Mouse (Mus musculus): ENCODE results near the gene Aanat. TPM values are rescaled to one million over a fixed set of nuclear protein-coding genes. Genes with fewer than 3 reads are reported as not detected.

Aanat gene
- polyA plus RNA-seq, 1 experiment from 2014 or later: 0.24 TPM

DNA sequence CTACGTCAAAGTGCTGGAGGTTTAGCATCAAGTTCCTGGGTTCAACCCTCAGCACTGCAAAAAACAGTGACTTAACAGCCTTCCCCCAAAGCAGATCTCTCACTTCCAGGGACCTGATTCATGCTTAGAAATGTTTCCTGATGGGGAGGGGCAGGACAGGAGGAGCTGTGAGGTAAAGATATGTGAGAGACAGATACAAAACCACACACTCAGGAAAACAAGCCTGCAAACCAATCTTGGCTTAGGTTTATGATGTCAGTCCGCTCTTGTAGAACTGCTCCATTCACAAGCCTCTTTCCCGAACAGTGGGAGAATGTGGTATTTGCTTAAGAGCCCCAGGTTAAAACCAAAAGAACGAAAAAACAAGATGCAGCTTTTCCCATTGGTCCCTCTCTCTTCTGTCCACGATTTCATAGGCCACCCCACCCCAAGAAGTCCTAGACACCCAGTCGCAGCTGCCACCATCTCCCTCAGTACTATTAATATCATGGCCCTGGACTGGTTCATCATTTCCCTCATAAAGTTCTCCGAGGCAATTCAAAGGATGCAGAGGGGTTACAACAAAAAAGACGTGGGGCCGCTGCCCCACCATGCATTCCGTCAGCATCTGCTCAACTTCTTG, 6.1 kb upstream of the Aanat start:
- H3K9me3 ChIP-seq: no peaks in the 10 kb centered on the region
- ATAC-seq (ENCODE audit: low FRiP score): 0 out of 2 replicates have a peak, but pooled peaks have one; percentile 28
- H3K4me2 ChIP-seq: peak overlapping the region; percentile 82
- H3K36me3 ChIP-seq (replicated peaks): no peaks in the 10 kb centered on the region
- no peaks in the 10 kb centered on the region for H3K27me3 ChIP-seq
- H3K4me1 ChIP-seq: peaks cover 46% of the 10 kb centered on the region
- peak overlapping the region; percentile 91 for H3K27ac ChIP-seq
- 20% methylated on average over 10 of the region's 10 CpGs for WGBS
- H3K4me3 ChIP-seq (replicated peaks): peak overlapping the region; percentile 95
- H3K9ac ChIP-seq: peak overlapping the region; percentile 93

DNA sequence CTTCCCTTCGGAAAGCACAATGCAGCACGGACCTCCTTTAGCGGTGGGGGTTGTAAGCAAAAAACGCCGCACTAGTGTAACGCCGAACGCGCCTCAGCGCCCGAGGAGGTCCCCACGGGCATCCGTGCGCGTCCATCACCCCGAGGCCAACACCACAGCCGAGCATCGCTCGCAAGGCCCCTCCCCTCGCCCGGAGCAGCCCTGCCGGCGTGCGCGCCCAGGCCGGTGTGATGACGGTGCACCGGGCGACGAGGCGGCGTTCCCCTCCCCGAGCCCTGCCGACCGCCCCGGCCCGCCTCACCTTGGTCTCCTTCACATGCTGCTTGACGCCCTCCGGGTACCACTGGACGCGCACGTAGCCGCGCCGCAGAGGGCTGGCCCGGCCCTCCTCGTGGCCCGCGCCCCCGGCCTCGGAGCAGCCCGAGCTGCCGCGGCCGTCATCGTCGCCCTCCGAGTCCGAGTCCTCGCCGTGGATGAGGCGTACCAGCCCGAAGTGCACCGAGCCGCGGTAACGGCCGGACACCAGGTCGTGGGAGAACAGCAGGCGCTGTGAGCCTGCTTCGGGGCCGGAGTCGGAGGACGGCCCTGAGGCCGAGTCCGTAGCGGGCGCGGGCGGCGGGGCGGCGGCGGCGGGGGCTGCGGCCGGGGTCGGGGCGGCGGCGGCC, 5.4 kb upstream of the Aanat start:
- Histone ChIP-seq H3K9me3 (no peaks in the 10 kb centered on the region), H3K9ac (peak overlapping the region; percentile 93), H3K36me3 (replicated peaks) (no peaks in the 10 kb centered on the region), H3K4me3 (replicated peaks) (peak overlapping the region; percentile 95), H3K4me2 (peak overlapping the region; percentile 82), H3K27ac (peak overlapping the region; percentile 91), H3K4me1 (peaks cover 39% of the 10 kb centered on the region), H3K27me3 (no peaks in the 10 kb centered on the region)
- peak; percentile 71 for ATAC-seq (ENCODE audit: low FRiP score)
- under 1% methylated on average over 81 of the region's 91 CpGs for WGBS

DNA sequence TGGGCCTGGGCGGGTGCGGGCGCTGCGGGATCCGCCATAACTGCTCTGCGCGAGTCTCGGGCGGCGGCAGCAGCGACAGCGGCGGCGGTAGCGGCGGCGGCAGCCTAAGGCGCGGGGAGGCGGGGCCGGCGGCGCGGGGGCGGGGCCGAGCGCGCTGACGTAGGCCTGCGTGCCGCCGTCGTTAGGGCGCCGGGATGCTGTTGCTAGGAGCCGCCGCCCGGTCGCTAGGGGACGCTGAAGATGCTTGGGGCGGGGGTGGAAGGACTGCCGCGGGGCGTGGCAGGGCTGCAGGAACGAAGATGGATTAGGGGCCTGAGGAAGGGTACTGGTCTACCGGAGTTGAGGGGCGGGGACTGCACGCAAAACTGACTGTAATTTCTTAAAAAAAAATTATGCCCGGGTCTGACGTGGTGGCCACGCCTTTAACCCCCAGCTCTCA, 4.8 kb upstream of the Aanat start, which contains the start of gene Ube2o:
Gene Ube2o (minus strand): TSS at position 72 of the 439 bp plus-strand sequence.
- Histone ChIP-seq H3K9me3 (no peaks in the 10 kb centered on the region), H3K27ac (peak within 1 kb of the TSS; percentile 91), H3K4me2 (peak within 1 kb of the TSS; percentile 82), H3K4me1 (peaks cover 33% of the 10 kb centered on the region), H3K27me3 (0 out of 2 replicates have a peak, but pooled peaks cover 4% of the 10 kb centered on the region), H3K36me3 (replicated peaks) (no peaks in the 10 kb centered on the region), H3K4me3 (replicated peaks) (peak within 1 kb of the TSS; percentile 95), H3K9ac (peak within 1 kb of the TSS; percentile 93)
- under 1% methylated on average over 48 of the region's 51 CpGs for WGBS
- peak; percentile 91 for ATAC-seq (ENCODE audit: low FRiP score)

DNA sequence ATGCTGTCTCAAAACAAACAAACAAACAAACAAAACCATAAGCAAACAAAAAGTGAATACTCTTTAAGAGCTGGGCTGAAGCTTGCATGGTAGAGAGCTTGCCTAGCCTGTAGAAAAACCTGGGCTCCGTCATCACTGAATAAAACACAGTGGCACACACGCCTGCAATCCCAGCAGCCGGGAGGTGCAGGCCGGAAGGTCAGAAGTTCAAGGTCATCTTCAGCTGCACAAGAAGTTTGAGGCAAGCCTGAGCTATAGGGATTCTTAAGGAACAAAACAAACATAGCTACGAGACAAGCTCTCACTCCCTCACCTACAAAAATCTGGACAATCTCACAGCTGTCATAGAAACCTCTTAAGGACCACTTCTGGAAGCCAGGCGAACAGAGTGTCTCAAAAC, 550 bp upstream of the Aanat start:
- H3K27ac ChIP-seq: no peak overlapping the region
- ATAC-seq (ENCODE audit: low FRiP score): no peak
- no peak overlapping the region for H3K4me2 ChIP-seq
- no peaks in the 10 kb centered on the region for H3K36me3 ChIP-seq (replicated peaks)
- WGBS: 80% methylated on average over 6 of the region's 6 CpGs
- no peak overlapping the region for H3K4me3 ChIP-seq (replicated peaks)
- H3K9ac ChIP-seq: no peak overlapping the region
- peaks cover 7% of the 10 kb centered on the region for H3K4me1 ChIP-seq
- H3K9me3 ChIP-seq: no peaks in the 10 kb centered on the region
- H3K27me3 ChIP-seq: peaks cover 13% of the 10 kb centered on the region

DNA sequence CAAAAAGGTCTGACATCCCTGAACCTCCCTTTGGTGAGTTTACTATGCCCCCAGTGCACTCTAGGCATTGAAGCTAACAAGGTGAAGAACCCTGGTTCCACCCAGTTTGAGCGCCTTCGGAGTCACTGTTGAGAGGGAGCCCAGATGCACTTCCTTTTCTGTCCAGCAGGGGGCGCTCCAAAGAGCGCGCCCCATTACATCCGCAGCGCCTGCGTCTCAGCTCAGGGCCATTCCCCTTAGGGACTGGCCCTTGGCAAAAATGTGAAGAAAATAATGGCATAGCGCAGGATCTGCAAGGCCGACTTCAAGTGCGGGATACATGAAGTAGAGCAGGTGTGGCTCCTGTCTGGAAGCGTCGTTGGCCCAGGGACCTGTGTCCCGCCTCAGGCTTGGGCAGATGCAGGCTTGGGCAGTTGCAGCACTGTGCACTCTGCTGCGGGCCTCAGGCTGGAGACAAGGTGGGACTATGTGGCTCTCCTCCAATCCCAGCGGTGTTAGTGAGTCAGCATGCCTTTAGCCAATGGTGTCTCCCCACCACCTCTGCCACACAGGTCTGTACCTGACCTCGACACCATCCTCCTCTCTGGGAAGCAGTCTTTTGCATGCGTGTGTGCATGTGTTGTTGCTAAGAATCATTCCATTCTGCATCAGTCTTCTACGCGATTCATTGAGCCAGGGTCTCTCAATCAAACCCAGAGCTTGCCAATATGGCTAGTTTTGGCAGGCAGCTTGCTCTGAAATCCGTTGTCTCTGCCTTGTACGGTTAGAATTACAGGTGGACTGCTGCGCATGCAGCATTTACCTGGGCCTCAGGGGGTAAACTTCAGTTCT, 784 bp downstream of the Aanat start:
- Histone ChIP-seq H3K4me1 (peaks cover 7% of the 10 kb centered on the region), H3K27me3 (peaks cover 15% of the 10 kb centered on the region), H3K4me2 (peak overlapping the region; percentile 33; the same call in 1 of the 2 replicates), H3K9me3 (no peaks in the 10 kb centered on the region), H3K4me3 (replicated peaks) (no peak overlapping the region), H3K9ac (no peak overlapping the region), H3K36me3 (replicated peaks) (no peaks in the 10 kb centered on the region), H3K27ac (no peak overlapping the region)
- ATAC-seq (ENCODE audit: low FRiP score): peak; percentile 72
- 23% methylated on average over 23 of the region's 23 CpGs for WGBS

DNA sequence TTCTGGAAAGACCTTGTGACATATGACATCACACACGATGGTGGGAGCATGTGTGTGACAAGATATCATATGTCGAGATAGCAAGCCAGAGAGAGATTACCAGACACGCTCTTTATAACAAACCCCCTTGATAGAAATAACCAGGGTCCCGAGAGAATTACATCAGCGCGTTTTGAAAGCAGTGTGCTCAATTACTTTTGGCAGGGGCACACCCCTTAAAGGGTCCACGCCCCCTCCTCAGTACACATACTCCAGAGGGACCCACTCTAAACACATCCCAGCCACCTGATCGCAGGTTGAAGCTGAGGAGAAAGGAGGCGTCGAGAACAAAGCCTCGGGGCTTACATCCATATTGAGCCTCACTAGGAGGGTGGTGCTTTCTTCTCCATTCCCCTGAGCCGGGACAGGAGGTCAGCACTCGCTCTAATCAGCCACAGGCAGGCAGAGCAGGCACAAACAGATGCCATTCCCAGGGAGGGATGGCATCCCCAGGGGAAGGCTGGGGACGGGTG, 2.8 kb downstream of the Aanat start:
- Histone ChIP-seq H3K27ac (peak overlapping the region; percentile 50), H3K36me3 (replicated peaks) (no peaks in the 10 kb centered on the region), H3K4me2 (no peak overlapping the region), H3K27me3 (peaks cover 15% of the 10 kb centered on the region), H3K4me1 (peaks cover 18% of the 10 kb centered on the region), H3K9me3 (no peaks in the 10 kb centered on the region), H3K9ac (no peak overlapping the region), H3K4me3 (replicated peaks) (no peak overlapping the region)
- 38% methylated on average over 14 of the region's 14 CpGs for WGBS
- ATAC-seq (ENCODE audit: low FRiP score): no peak

DNA sequence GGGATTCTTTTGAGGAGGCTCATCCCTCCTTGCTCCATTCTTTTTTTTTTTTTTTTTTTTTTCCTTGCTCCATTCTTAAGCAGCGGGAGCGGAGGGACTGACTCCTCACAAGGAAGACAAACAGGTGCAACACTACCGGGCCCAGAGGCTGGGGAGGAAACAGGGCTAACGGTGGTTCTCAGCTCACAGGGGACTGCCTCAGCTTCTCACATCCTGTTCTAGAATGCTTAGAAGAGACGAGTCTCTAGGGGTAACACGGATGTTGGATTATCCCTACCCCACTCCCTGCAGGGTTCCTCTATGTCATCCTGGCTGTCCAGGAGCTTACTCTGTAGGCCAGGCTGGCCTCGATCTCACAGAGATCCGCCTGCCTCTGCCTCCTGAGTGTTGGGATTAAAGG, 3.3 kb downstream of the Aanat start:
- Histone ChIP-seq H3K9me3 (no peaks in the 10 kb centered on the region), H3K4me2 (no peak overlapping the region), H3K9ac (no peak overlapping the region), H3K4me3 (replicated peaks) (no peak overlapping the region), H3K27ac (peak overlapping the region; percentile 50; the same call in 1 of the 2 replicates), H3K36me3 (replicated peaks) (no peaks in the 10 kb centered on the region), H3K4me1 (peaks cover 18% of the 10 kb centered on the region), H3K27me3 (peaks cover 15% of the 10 kb centered on the region)
- WGBS: 64% methylated on average over 8 of the region's 8 CpGs
- ATAC-seq (ENCODE audit: low FRiP score): no peak

DNA sequence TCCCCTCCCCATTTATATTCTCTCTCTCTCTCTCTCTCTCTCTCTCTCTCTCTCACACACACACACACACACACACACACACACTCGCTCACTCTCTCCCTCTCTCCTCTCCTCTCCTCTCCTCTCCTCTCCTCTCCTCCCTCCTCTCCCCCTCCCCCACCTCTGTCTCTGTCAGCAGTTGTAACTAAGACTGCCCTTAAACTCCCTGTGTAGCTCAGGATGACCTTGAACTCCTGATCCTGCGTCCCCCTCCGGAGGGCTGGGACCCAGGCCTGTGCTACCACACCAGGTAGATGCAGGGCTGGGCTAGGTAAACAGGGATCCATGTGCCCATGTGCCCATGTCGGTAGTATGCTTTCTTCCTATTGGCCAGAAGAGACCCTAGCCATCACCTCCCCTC, 5.4 kb downstream of the Aanat start:
- H3K9ac ChIP-seq: no peak overlapping the region
- WGBS: 84% methylated on average over 4 of the region's 4 CpGs
- H3K36me3 ChIP-seq (replicated peaks): no peaks in the 10 kb centered on the region
- ATAC-seq (ENCODE audit: low FRiP score): no peak
- H3K4me1 ChIP-seq: peaks cover 18% of the 10 kb centered on the region
- H3K27ac ChIP-seq: no peak overlapping the region
- H3K27me3 ChIP-seq: peaks cover 11% of the 10 kb centered on the region
- H3K9me3 ChIP-seq: no peaks in the 10 kb centered on the region
- no peak overlapping the region for H3K4me3 ChIP-seq (replicated peaks)
- H3K4me2 ChIP-seq: no peak overlapping the region

DNA sequence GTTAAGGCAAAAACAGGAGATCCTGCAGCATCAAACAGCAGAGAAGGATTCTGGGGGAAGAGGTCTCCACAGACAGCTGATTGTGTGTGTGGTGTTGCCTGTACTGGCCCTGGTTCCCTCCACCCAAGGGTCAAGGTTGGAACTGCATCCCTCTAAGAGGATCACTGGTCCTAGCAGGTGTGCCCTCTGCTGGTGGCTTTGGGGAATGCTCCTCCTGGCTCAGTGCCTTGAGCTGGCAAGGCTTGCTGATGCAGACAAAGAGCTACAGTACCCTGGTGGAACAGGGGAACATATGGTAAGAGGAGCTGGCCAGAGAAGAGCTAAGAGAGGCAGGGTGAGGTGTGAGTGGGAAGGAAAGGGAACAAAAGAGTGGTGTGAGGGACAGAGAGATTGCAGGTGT, 6.2 kb downstream of the Aanat start:
- H3K9me3 ChIP-seq: no peaks in the 10 kb centered on the region
- no peak overlapping the region for H3K4me2 ChIP-seq
- H3K36me3 ChIP-seq (replicated peaks): no peaks in the 10 kb centered on the region
- H3K27me3 ChIP-seq: peaks cover 11% of the 10 kb centered on the region
- no peak overlapping the region for H3K4me3 ChIP-seq (replicated peaks)
- no peak overlapping the region for H3K9ac ChIP-seq
- H3K27ac ChIP-seq: peak overlapping the region; percentile 64
- peaks cover 18% of the 10 kb centered on the region for H3K4me1 ChIP-seq
- peak; percentile 83 for ATAC-seq (ENCODE audit: low FRiP score)

DNA sequence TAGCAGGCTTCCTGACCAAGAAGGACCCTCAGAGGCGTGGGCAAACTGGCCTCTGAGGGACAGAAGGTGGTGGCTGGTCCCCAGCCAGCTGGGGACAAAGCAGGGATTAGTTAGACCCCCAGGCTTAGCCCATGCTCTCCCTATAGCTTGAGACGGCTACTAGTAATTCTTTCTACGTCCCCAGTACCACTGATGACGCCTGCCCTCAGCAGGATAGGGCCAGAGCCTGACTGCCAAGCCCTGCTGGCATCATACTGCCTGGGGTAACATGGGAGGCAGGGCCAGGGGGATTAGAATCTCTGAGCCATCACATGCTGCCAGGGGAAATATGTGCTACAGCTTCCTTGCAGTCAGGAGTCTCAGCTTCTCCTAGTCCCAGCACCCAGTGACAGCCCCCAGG, 7.1 kb downstream of the Aanat start:
- Histone ChIP-seq H3K9ac (no peak overlapping the region), H3K4me3 (replicated peaks) (no peak overlapping the region), H3K4me2 (no peak overlapping the region), H3K9me3 (no peaks in the 10 kb centered on the region), H3K27ac (no peak overlapping the region), H3K36me3 (replicated peaks) (no peaks in the 10 kb centered on the region), H3K4me1 (peaks cover 18% of the 10 kb centered on the region), H3K27me3 (peaks cover 7% of the 10 kb centered on the region)
- no peak for ATAC-seq (ENCODE audit: low FRiP score)
- WGBS: 60% methylated on average over 4 of the region's 4 CpGs

DNA sequence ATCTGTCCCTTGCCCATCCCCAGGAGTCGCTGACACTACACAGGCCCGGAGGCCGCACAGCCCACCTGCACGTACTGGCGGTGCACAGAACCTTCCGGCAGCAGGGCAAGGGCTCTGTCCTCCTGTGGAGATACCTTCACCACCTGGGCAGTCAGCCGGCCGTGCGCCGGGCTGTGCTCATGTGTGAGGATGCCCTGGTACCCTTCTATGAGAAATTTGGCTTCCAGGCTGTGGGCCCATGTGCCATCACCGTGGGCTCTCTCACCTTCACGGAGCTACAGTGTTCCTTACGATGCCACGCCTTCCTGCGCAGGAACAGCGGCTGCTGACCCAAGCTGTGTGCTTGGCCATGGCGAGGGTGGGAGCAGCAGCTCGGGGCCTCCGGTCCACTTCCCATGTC, 10.5 kb downstream of the Aanat start:
- H3K4me3 ChIP-seq (replicated peaks): no peak overlapping the region
- H3K9ac ChIP-seq: no peak overlapping the region
- no peaks in the 10 kb centered on the region for H3K27me3 ChIP-seq
- H3K9me3 ChIP-seq: no peaks in the 10 kb centered on the region
- WGBS: 87% methylated on average over 19 of the region's 19 CpGs
- peaks cover 11% of the 10 kb centered on the region; the same call in 1 of the 2 replicates for H3K4me1 ChIP-seq
- H3K4me2 ChIP-seq: no peak overlapping the region
- no peaks in the 10 kb centered on the region for H3K36me3 ChIP-seq (replicated peaks)
- ATAC-seq (ENCODE audit: low FRiP score): no peak
- H3K27ac ChIP-seq: no peak overlapping the region

DNA sequence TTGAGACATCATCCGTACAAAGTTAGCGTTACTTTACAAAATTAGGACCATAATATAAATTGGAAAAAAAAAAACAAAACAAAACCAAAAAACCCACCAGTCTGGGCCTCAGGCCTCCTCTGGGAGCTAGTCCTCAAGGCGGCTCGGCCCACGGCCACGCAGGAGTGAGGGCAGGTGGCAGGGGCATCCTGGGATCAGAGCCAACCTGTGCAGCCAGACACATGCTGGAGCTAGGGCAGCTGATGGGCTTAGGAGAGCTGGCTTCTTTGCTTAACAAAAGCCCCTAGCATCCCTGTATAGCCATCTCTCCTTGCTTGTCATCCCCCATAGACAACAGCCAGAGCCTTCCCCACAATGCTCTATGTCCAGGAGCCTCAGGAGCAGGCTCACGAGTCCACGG, 12.0 kb downstream of the Aanat start:
- Histone ChIP-seq H3K27me3 (no peaks in the 10 kb centered on the region), H3K9me3 (no peaks in the 10 kb centered on the region), H3K4me2 (no peak overlapping the region), H3K4me3 (replicated peaks) (no peak overlapping the region), H3K27ac (no peak overlapping the region), H3K9ac (no peak overlapping the region), H3K4me1 (peaks cover 3% of the 10 kb centered on the region; the same call in 1 of the 2 replicates), H3K36me3 (replicated peaks) (no peaks in the 10 kb centered on the region)
- ATAC-seq (ENCODE audit: low FRiP score): no peak
- 84% methylated on average over 8 of the region's 8 CpGs for WGBS

Measured in forebrain, embryonic 12.5 days (tissue).